Mouse (Mus musculus): ENCODE measurements around the gene Trappc3. TPM values are rescaled to one million over a fixed set of nuclear protein-coding genes. Genes with fewer than 3 reads are reported as not detected.

The Trappc3 gene
- polyA plus RNA-seq, 1 experiment from 2014 or later, result 101 TPM

Other genes with a start within 250 kb of the Trappc3 start
- 0.70 and 1.1 TPM in 2 replicates for gene Csf3r, start 237.8 kb upstream of the Trappc3 start, polyA plus RNA-seq (2016; fragmentation: Nextera tagmentation; extraction: Ambion mirVana)
- 139 and 147 TPM in 2 replicates for gene Mrps15, start 215.4 kb upstream of the Trappc3 start, polyA plus RNA-seq (2016; fragmentation: Nextera tagmentation; extraction: Ambion mirVana)
- gene Oscp1, start 203.8 kb upstream of the Trappc3 start, polyA plus RNA-seq (2016; fragmentation: Nextera tagmentation; extraction: Ambion mirVana), result 27.7 and 30.9 TPM in 2 replicates
- gene Lsm10, start 165.7 kb upstream of the Trappc3 start, polyA plus RNA-seq (2016; fragmentation: Nextera tagmentation; extraction: Ambion mirVana), result 46.8 and 49.1 TPM in 2 replicates
- gene Stk40, start 158.4 kb upstream of the Trappc3 start, polyA plus RNA-seq (2016; fragmentation: Nextera tagmentation; extraction: Ambion mirVana), result 46.9 and 47.2 TPM in 2 replicates
- gene Eva1b, start 114.6 kb upstream of the Trappc3 start, polyA plus RNA-seq (2016; fragmentation: Nextera tagmentation; extraction: Ambion mirVana), result 29.8 and 35.3 TPM in 2 replicates
- gene Sh3d21, start 98.8 kb upstream of the Trappc3 start, polyA plus RNA-seq (2016; fragmentation: Nextera tagmentation; extraction: Ambion mirVana), result 1.3 and 2.3 TPM in 2 replicates
- gene Thrap3, start 59.6 kb upstream of the Trappc3 start, polyA plus RNA-seq (2016; fragmentation: Nextera tagmentation; extraction: Ambion mirVana), result 230 and 252 TPM in 2 replicates
- 64.8 and 99.0 TPM in 2 replicates for gene Map7d1, start 6.0 kb upstream of the Trappc3 start, polyA plus RNA-seq (2016; fragmentation: Nextera tagmentation; extraction: Ambion mirVana)
- 6.1 and 18.5 TPM in 2 replicates for gene Col8a2, start 24.5 kb downstream of the Trappc3 start, polyA plus RNA-seq (2016; fragmentation: Nextera tagmentation; extraction: Ambion mirVana)
- gene Adprhl2, start 59.4 kb downstream of the Trappc3 start, polyA plus RNA-seq (2016; fragmentation: Nextera tagmentation; extraction: Ambion mirVana), result 88.2 and 89.5 TPM in 2 replicates
- gene Tekt2, start 63.4 kb downstream of the Trappc3 start, polyA plus RNA-seq (2016; fragmentation: Nextera tagmentation; extraction: Ambion mirVana), result 2.3 and 2.7 TPM in 2 replicates
- 12.6 and 12.7 TPM in 2 replicates for gene Ago3, start 167.2 kb downstream of the Trappc3 start, polyA plus RNA-seq (2016; fragmentation: Nextera tagmentation; extraction: Ambion mirVana)
- gene Ago1, start 206.3 kb downstream of the Trappc3 start, polyA plus RNA-seq (2016; fragmentation: Nextera tagmentation; extraction: Ambion mirVana), result 11.8 and 13.2 TPM in 2 replicates

Data from hindbrain, embryonic 10.5 days (tissue).